Mouse (Mus musculus) heart, adult 2 months (tissue): ENCODE data around the gene Atad5.

Source experiments
- CTCF ChIP-seq: fragments of 200-600 bp; IDR thresholded peaks from 2 replicates; pipeline ENCODE4 v1.8.1; 2022; ENCODE audit warnings: antibody characterized with exemption, mild to moderate bottlenecking, moderate library complexity
- EP300 ChIP-seq: fragments of 200-500 bp; IDR thresholded peaks from 2 replicates; pipeline ENCODE4 v1.6.1; 2011; ENCODE audit warnings: low read depth, low read length, control low read depth; ENCODE audit not compliant: insufficient read depth

DNA sequence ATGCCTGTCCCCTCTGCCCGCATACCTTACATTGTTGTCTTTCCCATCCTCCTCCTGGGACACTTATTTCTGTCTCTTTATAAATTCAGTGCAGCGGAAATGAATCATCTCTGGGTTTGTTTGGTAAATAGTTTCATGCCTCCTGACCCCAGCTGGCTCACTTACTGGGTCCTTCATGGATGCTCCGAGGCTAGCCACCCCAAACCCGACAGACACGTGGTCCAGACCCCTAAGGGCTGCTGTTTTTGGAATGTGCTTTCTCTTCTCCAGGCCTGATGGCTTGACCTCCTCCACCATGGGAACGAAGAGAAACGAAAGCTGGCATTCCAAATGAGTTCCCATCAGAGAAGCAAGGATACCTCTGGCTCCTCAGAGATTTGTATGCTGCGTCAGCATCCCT is 63.2 kb downstream of the Atad5 start:
- TF ChIP-seq CTCF (no peak), EP300 (no peak)
